Mouse (Mus musculus) limb, embryonic 13.5 days (tissue): ENCODE results near the gene Txlnb. TPM values are rescaled to one million over a fixed set of nuclear protein-coding genes. Genes with fewer than 3 reads are reported as not detected.
"Not testable (repeated sequence)": the region's sequence is repeated elsewhere in the genome, so short reads cannot be mapped to it uniquely, and the experiment has no call there.

Source experiments
- ATAC-seq: fragments of 200-750 bp; cut with Nextera tagmentation; 2 replicates; pipeline ENCODE4 v1.8.0; 2017; ENCODE audit warnings: low read depth, moderate number of reproducible peaks, moderate TSS enrichment; ENCODE audit not compliant: low FRiP score
- H3K27ac ChIP-seq: fragments of 300-500 bp; sonication (generic); 2 replicates; pipeline ENCODE4 v1.5.1; 2015; ENCODE audit warnings: inconsistent platforms, mild to moderate bottlenecking, moderate library complexity
- H3K27me3 ChIP-seq: fragments of 300-500 bp; sonication (generic); 2 replicates; pipeline ENCODE4 v1.6.1; 2015; ENCODE audit warnings: mild to moderate bottlenecking, inconsistent platforms
- H3K36me3 ChIP-seq: fragments of 300-500 bp; sonication (generic); 2 replicates; pipeline ENCODE4 v1.6.1; 2015; ENCODE audit warnings: inconsistent platforms, mild to moderate bottlenecking, moderate library complexity
- H3K4me1 ChIP-seq: fragments of 300-500 bp; sonication (generic); 2 replicates; pipeline ENCODE4 v1.6.1; 2015; ENCODE audit warnings: inconsistent platforms
- H3K4me2 ChIP-seq: fragments of 300-500 bp; sonication (generic); replicated peaks from 2 replicates; pipeline ENCODE4 v1.6.1; 2015; ENCODE audit warnings: inconsistent platforms, mild to moderate bottlenecking, moderate library complexity
- H3K4me3 ChIP-seq: fragments of 300-500 bp; sonication (generic); 2 replicates; pipeline ENCODE4 v1.5.1; 2015; ENCODE audit warnings: moderate library complexity, mild to moderate bottlenecking, inconsistent platforms
- H3K9ac ChIP-seq: fragments of 300-500 bp; sonication (generic); 2 replicates; pipeline ENCODE4 v1.6.1; 2015; ENCODE audit warnings: mild to moderate bottlenecking, inconsistent platforms
- H3K9me3 ChIP-seq: fragments of 300-500 bp; sonication (generic); 2 replicates; pipeline ENCODE4 v1.6.1; 2016; ENCODE audit warnings: inconsistent platforms
- WGBS: fragments of 180-500 bp; shearing (Covaris S2); methylation state at CpG from one replicate; pipeline ENCODE4 v1.1.7; 2015; 5-methylcytosine and 5-hydroxymethylcytosine counted together
- polyA plus RNA-seq: library from polyadenylated mRNA; unstranded; fragments of >200 nt; fragmentation: Nextera tagmentation; extraction: Ambion mirVana; gene quantifications from 2 replicates; pipeline ENCODE4 v1.2.1, GENCODE M21; 2015

Txlnb gene
- polyA plus RNA-seq, 1 experiment from 2014 or later: 4.5 TPM

DNA sequence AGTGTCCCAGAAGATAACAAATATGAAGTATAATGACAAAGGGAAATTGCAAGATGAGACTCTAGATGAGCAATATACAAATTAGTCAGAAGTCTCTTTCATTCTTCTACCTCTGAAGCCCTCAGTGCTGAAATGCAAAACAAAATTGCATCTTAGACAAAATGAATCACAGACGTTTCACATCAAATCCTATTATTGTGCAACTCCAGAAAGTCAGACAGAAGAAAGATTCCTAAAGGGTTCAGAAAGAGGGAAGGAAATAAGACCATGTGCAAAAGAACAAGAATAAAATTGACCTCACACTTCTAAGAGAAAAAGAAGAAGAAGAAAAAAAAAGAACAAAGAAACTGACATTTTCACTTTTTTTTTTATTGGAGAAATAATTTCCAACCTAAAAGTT lies 8.1 kb upstream of the Txlnb start:
- no peak overlapping the region for H3K4me3 ChIP-seq
- whole genome bisulfite sequencing: 78% methylated on average over 1 of the region's 1 CpGs
- no peaks in the 10 kb centered on the region for H3K27me3 ChIP-seq
- H3K4me1 ChIP-seq: no peaks in the 10 kb centered on the region
- no peak overlapping the region for H3K4me2 ChIP-seq
- no peaks in the 10 kb centered on the region for H3K36me3 ChIP-seq
- H3K9me3 ChIP-seq: no peaks in the 10 kb centered on the region
- no peak overlapping the region for H3K27ac ChIP-seq
- H3K9ac ChIP-seq: no peak overlapping the region
- ATAC-seq: no peak

DNA sequence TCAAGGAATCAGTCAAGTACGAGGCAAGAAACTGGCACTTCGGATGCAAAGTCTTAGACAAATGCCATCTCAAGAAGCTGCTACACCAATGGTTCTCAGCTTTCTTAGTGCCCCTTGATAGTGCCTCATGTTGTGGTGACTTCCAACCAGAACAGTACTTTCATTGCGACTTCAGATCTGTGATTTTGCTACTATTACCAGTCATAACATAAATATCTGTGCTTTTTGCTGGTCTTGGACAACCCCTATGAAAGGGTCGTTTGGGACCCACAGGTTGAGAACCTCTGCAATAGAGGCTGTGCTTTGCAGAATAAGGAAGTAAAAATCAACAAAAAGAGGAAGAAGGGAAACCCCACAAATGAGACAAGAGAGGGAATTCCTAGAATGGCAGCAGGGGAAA lies 7.7 kb upstream of the Txlnb start:
- no peaks in the 10 kb centered on the region for H3K9me3 ChIP-seq
- H3K4me1 ChIP-seq: no peaks in the 10 kb centered on the region
- 85% methylated on average over 4 of the region's 4 CpGs for WGBS
- no peak overlapping the region for H3K9ac ChIP-seq
- H3K4me3 ChIP-seq: no peak overlapping the region
- H3K27me3 ChIP-seq: no peaks in the 10 kb centered on the region
- H3K27ac ChIP-seq: no peak overlapping the region
- no peaks in the 10 kb centered on the region for H3K36me3 ChIP-seq
- H3K4me2 ChIP-seq: no peak overlapping the region
- ATAC-seq: no peak

DNA sequence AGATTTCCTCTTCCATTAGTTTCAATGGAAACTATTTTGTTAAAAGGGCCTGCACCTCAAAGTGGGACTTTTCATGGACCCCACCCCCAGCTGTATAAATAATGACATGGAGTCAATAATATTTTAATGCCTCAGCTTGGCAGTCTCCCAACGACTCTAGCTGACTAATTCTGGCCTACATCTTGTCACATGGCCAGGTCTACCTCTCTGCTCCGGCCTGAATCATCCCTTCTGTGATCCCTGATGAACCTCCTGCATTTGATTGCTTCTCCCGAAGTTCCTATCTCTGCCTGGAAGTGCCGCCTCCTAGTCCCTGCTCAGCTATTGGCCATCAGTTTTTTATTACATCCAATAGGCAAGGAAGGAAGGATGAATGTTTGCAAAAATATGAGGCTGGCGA lies 2.1 kb upstream of the Txlnb start:
- Histone ChIP-seq H3K9ac (no peak overlapping the region), H3K4me1 (peaks cover 25% of the 10 kb centered on the region), H3K27me3 (no peaks in the 10 kb centered on the region), H3K36me3 (no peaks in the 10 kb centered on the region), H3K4me3 (no peak overlapping the region), H3K9me3 (no peaks in the 10 kb centered on the region), H3K27ac (no peak overlapping the region), H3K4me2 (no peak overlapping the region)
- ATAC-seq: no peak
- 61% methylated on average over 5 of the region's 5 CpGs for WGBS

DNA sequence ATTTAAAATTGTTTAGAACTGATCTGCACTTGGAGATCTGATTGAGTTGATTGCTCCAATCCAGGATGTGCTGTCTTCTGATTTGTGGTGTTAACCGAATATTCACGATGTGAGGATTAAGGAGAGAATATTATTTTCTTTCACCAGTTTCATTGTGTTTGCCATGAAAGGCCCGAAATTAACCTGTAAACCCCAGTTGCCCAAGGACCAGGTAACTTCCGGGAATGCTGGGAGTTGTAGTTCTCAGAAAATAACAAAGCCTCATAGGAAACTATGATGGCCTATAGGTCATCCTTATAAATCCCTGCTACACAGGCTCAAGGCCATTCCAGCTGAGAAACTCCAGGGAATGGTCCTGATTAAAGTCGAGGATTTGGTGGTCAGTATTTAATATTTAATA lies 1.6 kb upstream of the Txlnb start:
- H3K27ac ChIP-seq: no peak overlapping the region
- H3K4me1 ChIP-seq: peaks cover 25% of the 10 kb centered on the region
- ATAC-seq: no peak
- no peak overlapping the region for H3K4me2 ChIP-seq
- no peaks in the 10 kb centered on the region for H3K36me3 ChIP-seq
- WGBS: 87% methylated on average over 5 of the region's 5 CpGs
- H3K9me3 ChIP-seq: no peaks in the 10 kb centered on the region
- no peak overlapping the region for H3K9ac ChIP-seq
- no peak overlapping the region for H3K4me3 ChIP-seq
- no peaks in the 10 kb centered on the region for H3K27me3 ChIP-seq

GRCm38 (mm10) chr10:17795227-17795626 lies 799 bp upstream of the Txlnb start:
- peak overlapping the region; percentile 83; the same call in 1 of the 2 replicates for H3K27ac ChIP-seq

DNA sequence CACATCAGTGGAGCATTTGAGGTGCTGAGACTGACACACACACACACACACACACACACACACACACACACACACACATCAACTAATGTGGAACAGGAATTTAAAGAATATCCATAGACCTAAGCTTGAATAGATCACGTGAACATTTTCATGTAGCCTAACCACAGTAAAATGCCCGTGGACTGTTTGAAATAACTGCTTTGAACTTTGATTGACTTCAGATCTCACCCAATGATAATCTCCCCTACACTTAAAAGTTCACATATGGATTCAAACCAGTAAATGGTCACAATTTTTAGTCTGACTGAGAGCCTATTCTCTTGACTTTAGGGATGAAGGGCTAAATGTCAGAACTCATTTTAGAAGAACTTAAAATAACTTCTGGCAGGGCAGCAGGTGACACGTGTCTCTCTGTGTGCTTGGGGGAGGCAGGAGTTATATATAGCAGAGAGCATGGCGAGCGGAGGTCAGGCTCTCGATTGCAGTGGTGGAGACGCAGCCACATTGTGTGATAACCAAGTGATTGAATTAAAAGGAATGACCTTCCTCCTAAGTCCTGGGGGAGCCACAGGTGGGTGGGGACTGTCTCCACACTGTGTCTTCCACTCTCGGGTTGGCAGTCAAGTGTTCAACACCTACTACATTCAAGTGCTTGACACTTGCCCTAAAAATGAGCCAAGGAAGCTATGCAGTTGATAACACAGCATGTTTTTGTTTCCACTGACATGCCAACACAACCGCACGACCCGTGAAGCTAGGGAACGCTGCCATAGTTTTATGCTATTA lies 1.0 kb downstream of the Txlnb start:
- Histone ChIP-seq H3K4me3 (peak overlapping the region; percentile 35; the same call in 1 of the 2 replicates), H3K27me3 (no peaks in the 10 kb centered on the region), H3K27ac (no peak overlapping the region), H3K9me3 (no peaks in the 10 kb centered on the region), H3K9ac (no peak overlapping the region), H3K36me3 (no peaks in the 10 kb centered on the region), H3K4me2 (peak overlapping the region; percentile 64), H3K4me1 (peaks cover 25% of the 10 kb centered on the region)
- 0 out of 2 replicates have a peak, but pooled peaks have one; percentile 24 for ATAC-seq
- WGBS: 64% methylated on average over 12 of the region's 12 CpGs

More at GRCm38 (mm10) chr10:17795227-17795626, 799 bp upstream of the Txlnb start:
- no peak overlapping the region for H3K9ac ChIP-seq
- H3K4me3 ChIP-seq: no peak overlapping the region
- 79% methylated on average over 4 of the region's 4 CpGs for WGBS
- H3K27me3 ChIP-seq: no peaks in the 10 kb centered on the region
- no peak for ATAC-seq
- no peak overlapping the region for H3K4me2 ChIP-seq
- H3K36me3 ChIP-seq: no peaks in the 10 kb centered on the region
- H3K9me3 ChIP-seq: no peaks in the 10 kb centered on the region
- H3K4me1 ChIP-seq: peaks cover 25% of the 10 kb centered on the region

- Histone ChIP-seq H3K9me3 (no peaks in the 10 kb centered on the region), H3K36me3 (no peaks in the 10 kb centered on the region), H3K4me1 (peaks cover 25% of the 10 kb centered on the region), H3K27me3 (no peaks in the 10 kb centered on the region), H3K4me2 (peak overlapping the region; percentile 64; the same call in 1 of the 2 replicates), H3K27ac (no peak overlapping the region), H3K9ac (no peak overlapping the region), H3K4me3 (no peak overlapping the region)
- WGBS: 92% methylated on average over 3 of the region's 3 CpGs
- ATAC-seq: no peak
These were observed 1.7 kb downstream of the Txlnb start for GRCm38 (mm10) chr10:17797681-17798080.

DNA sequence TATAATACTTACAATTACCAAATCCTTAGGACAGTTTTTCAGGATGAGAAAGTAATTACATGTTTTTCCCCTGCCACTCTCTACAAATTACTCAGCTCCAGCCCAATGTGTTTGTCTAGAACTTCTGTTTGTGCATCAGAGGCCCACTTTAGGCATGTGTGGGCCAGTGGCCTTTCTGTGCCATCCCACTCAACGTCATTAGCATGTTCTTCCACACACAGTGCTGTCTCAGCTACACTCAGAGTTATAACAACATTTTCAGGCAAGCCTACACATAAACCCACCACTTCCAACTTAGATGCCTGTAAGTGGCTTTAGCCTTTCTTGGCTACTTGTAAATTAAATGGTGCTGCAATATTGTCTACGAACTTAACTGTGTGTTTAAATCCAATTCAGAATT lies 5.8 kb downstream of the Txlnb start:
- no peaks in the 10 kb centered on the region for H3K27me3 ChIP-seq
- no peak overlapping the region for H3K4me3 ChIP-seq
- no peak for ATAC-seq
- H3K4me1 ChIP-seq: peaks cover 7% of the 10 kb centered on the region
- H3K4me2 ChIP-seq: no peak overlapping the region
- no peak overlapping the region for H3K9ac ChIP-seq
- no peaks in the 10 kb centered on the region for H3K36me3 ChIP-seq
- no peak overlapping the region for H3K27ac ChIP-seq
- H3K9me3 ChIP-seq: no peaks in the 10 kb centered on the region
- 78% methylated on average over 2 of the region's 2 CpGs for WGBS

DNA sequence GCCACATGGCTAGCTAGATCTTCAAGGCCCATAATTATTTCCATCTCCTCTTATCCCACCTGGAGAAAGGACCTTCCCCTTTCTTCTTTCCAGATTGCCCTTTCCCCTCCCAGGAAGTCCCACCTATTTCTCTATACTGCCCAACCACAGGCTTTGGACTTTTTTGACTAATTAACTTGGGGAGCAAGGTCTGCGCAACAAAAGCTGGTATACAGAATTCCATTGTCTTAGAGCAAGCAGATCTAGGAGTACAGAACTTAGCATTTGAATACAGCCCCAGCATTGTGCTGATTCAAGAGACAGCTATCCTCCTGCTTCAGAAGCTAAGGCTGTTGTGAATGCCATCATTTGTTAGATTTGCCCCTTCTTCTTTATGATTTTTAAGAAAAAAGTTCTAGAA lies 12.5 kb downstream of the Txlnb start:
- no peak for ATAC-seq
- Histone ChIP-seq H3K4me3 (no peak overlapping the region), H3K4me2 (no peak overlapping the region), H3K27me3 (no peaks in the 10 kb centered on the region), H3K36me3 (no peaks in the 10 kb centered on the region), H3K9ac (no peak overlapping the region), H3K9me3 (no peaks in the 10 kb centered on the region), H3K27ac (no peak overlapping the region), H3K4me1 (no peaks in the 10 kb centered on the region)
- WGBS: 96% methylated on average over 1 of the region's 1 CpGs

- Histone ChIP-seq H3K4me2 (no peak overlapping the region), H3K36me3 (no peaks in the 10 kb centered on the region; the same call in 1 of the 2 replicates), H3K27ac (no peak overlapping the region), H3K4me1 (no peaks in the 10 kb centered on the region), H3K9ac (no peak overlapping the region), H3K4me3 (no peak overlapping the region), H3K27me3 (no peaks in the 10 kb centered on the region), H3K9me3 (0 out of 2 replicates have a peak, but pooled peaks cover 4% of the 10 kb centered on the region)
- WGBS: 73% methylated on average over 11 of the region's 11 CpGs
- no peak for ATAC-seq
These were observed 19.0 kb downstream of the Txlnb start for GRCm38 (mm10) chr10:17815052-17815451.

DNA sequence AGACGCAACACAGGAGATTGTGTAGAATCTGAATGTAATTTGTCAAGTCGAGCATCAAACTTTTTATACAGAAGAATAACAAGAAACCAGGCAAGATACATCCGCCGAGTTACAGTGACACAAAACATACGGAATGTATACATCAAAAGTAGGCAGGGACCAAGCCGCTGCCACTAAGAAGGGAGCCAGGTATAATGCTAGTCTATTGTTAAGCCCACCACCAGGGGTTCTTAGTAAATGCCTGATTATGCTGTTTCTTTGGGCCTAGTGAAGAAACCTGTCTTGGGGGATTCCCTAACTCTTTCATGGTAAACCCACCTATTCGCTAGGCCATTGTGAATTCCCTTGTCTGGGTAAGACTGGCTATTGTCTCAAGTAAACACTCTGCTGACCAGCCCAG lies 24.4 kb downstream of the Txlnb start:
- not testable (repeated sequence) for H3K4me1 ChIP-seq, H3K9ac ChIP-seq, H3K9me3 ChIP-seq, H3K27ac ChIP-seq, ATAC-seq, H3K36me3 ChIP-seq, H3K27me3 ChIP-seq, H3K4me2 ChIP-seq, H3K4me3 ChIP-seq
- WGBS: 93% methylated on average over 7 of the region's 7 CpGs

- Histone ChIP-seq H3K4me2 (peak overlapping the region; percentile 55), H3K27ac (no peak overlapping the region), H3K4me1 (peaks cover 9% of the 10 kb centered on the region), H3K27me3 (no peaks in the 10 kb centered on the region), H3K4me3 (peak overlapping the region; percentile 19), H3K9ac (peak overlapping the region; percentile 48), H3K9me3 (no peaks in the 10 kb centered on the region), H3K36me3 (no peaks in the 10 kb centered on the region)
- WGBS: 2% methylated on average over 12 of the region's 12 CpGs
- ATAC-seq: no peak
These were observed 31.4 kb downstream of the Txlnb start for GRCm38 (mm10) chr10:17827391-17827790.

DNA sequence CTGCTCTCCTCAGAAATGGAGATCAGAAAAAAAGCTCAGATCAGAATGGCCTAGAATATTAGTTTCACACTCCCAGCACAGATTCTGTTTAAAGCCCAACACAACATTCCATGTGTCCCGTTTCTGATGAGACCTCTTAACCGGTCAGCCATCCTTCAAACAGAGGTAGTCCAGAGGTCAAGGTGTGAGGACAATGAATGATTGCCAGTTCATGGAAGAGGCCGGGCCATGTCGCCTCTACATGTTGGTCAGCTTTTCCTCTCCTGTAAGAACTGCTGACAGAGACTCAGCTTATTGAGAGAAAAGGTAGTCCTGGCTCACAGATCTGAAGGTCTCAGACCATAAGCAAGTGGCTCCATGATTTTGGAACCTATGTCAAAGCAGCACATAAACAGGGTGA lies 33.2 kb downstream of the Txlnb start:
- no peak overlapping the region for H3K4me3 ChIP-seq

More for the DNA sequence above, 33.2 kb downstream of the Txlnb start:
- WGBS: 75% methylated on average over 4 of the region's 4 CpGs
- Histone ChIP-seq H3K4me1 (peaks cover 9% of the 10 kb centered on the region), H3K9me3 (no peaks in the 10 kb centered on the region), H3K27ac (no peak overlapping the region), H3K9ac (no peak overlapping the region), H3K4me2 (no peak overlapping the region), H3K36me3 (no peaks in the 10 kb centered on the region), H3K27me3 (no peaks in the 10 kb centered on the region)
- ATAC-seq: no peak
